Mouse (Mus musculus): ENCODE results near the gene Fbxw21.

DNA sequence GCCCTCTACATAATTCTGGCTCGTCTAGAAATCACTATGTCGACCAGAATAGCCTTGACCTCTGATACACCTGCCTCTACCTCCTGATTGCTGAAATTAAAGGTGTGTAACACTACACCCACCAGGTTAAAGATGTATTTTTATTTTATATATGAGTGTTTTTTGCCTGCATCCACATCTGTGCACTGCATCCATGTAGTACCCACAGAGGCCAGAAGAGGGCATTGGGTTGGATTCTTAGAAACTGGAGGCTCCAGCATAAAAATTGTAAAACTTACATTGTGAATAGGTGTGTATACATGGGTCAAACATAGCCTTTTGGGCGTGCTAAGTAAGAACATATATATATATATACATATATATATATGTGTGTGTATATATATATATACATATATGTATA is 33.6 kb downstream of the Fbxw21 start:
- TF ChIP-seq CTCF (IDR thresholded peaks at IDR 0.05; ENCODE audit: low read depth) (peak; percentile 67), EP300 (optimal IDR thresholded peaks at IDR 0.05) (no peak)
